ENCODE assay signal across 17 mouse cellular contexts in genomic region chr16:57389566-57390251, GRCm38 (mm10). TPM values are rescaled to one million over a fixed set of nuclear protein-coding genes. Genes with fewer than 3 reads are reported as not detected.
A peak's percentile ranks its signal among the peaks of the same experiment; 100 is the strongest.
DNase-seq lines count a peak whose midpoint lies in the region; ATAC-seq and TF ChIP-seq lines count a peak whose summit lies in the region.
"Had no signal": no experiment of that assay in that cellular context is flagged by ENCODE, and none has a peak within 500 bp of the region (broad histone marks: within the 10 kb centered on the region; RNA-seq: fewer than 3 reads in every experiment).

No protein-coding gene starts in this region.

- ATAC-seq in lung, postnatal 0 days = no peak
- no peak for ATAC-seq in hindbrain, embryonic 11.5 days (ENCODE audit: low FRiP score)
- ATAC-seq in intestine, embryonic 16.5 days = no peak

- TF ChIP-seq CTCF in lung, postnatal 0 days (IDR thresholded peaks at IDR 0.05) = no peak

- no peaks in the 10 kb centered on the region for H3K9me3 ChIP-seq in lung, postnatal 0 days (ENCODE audit: low read length)
- no peaks in the 10 kb centered on the region for H3K9me3 ChIP-seq in hindbrain, embryonic 11.5 days (ENCODE audit: control insufficient read depth, low read length)
- no peaks in the 10 kb centered on the region for H3K9me3 ChIP-seq in intestine, embryonic 16.5 days (ENCODE audit: control insufficient read depth, low read length)
- H3K9me3 ChIP-seq: midbrain, embryonic 10.5 days; neural tube, embryonic 13.5 days had no signal

- H3K9ac ChIP-seq in lung, postnatal 0 days (replicated peaks; ENCODE audit: low read depth) = no peak overlapping the region
- no peak overlapping the region for H3K9ac ChIP-seq in hindbrain, embryonic 11.5 days (ENCODE audit: low read depth, low read length)
- H3K9ac ChIP-seq in intestine, embryonic 16.5 days (ENCODE audit: low read depth, low read length) = no peak overlapping the region
- H3K9ac ChIP-seq: hindbrain, embryonic 14.5 days; liver, embryonic 14.5 days; neural tube, embryonic 13.5 days had no signal

- H3K27me3 ChIP-seq in lung, postnatal 0 days (replicated peaks; ENCODE audit: insufficient read depth, low read length) = no peaks in the 10 kb centered on the region
- no peaks in the 10 kb centered on the region for H3K27me3 ChIP-seq in hindbrain, embryonic 11.5 days (ENCODE audit: control insufficient read depth, insufficient read depth, low read length)
- H3K27me3 ChIP-seq in intestine, embryonic 16.5 days (replicated peaks; ENCODE audit: control insufficient read depth, insufficient read depth, low read length) = no peaks in the 10 kb centered on the region
- H3K27me3 ChIP-seq: neural tube, embryonic 13.5 days had no signal

- 78% methylated on average over 15 of the region's 15 CpGs for WGBS in lung, postnatal 0 days
- WGBS in hindbrain, embryonic 11.5 days = 90% methylated on average over 15 of the region's 15 CpGs
- WGBS in intestine, embryonic 16.5 days = 83% methylated on average over 15 of the region's 15 CpGs

- no peak overlapping the region for H3K4me3 ChIP-seq in lung, postnatal 0 days (ENCODE audit: low read depth, low read length)
- H3K4me3 ChIP-seq in hindbrain, embryonic 11.5 days (ENCODE audit: low read depth, low read length) = no peak overlapping the region
- H3K4me3 ChIP-seq in intestine, embryonic 16.5 days (ENCODE audit: low read length) = no peak overlapping the region
- H3K4me3 ChIP-seq: midbrain, embryonic 10.5 days; neural tube, embryonic 13.5 days had no signal

- peak; percentile 43 for DNase-seq in lung, postnatal 25 days (ENCODE audit: low spot score)
- DNase-seq in lung, postnatal 0 days (ENCODE audit: low spot score) = no peak
- peak; percentile 82 to 87 for DNase-seq in frontal cortex, adult 2 months (ENCODE audit: extremely low spot score in 1 of 2, low spot score in 1 of 2)
- peak; percentile 60 to 69 for DNase-seq in layer of hippocampus, postnatal 36 days
- DNase-seq in right cerebral cortex, postnatal 25 days = peak; percentile 69
- DNase-seq in cerebellum, postnatal 36 days = no peak
- no peak for DNase-seq in hindbrain, embryonic 11.5 days (ENCODE audit: low spot score)
- DNase-seq: adrenal gland, adult 2 months; cerebellum, adult 9-11 months; gastrocnemius, postnatal 10 days; thymus, postnatal 4 days had no signal

- no peak overlapping the region for H3K27ac ChIP-seq in lung, postnatal 0 days (ENCODE audit: low read length)
- H3K27ac ChIP-seq in hindbrain, embryonic 11.5 days (ENCODE audit: low read depth, low read length) = no peak overlapping the region
- H3K27ac ChIP-seq in intestine, embryonic 16.5 days (ENCODE audit: low read length) = no peak overlapping the region
- H3K27ac ChIP-seq: hindbrain, embryonic 14.5 days; kidney, postnatal 0 days; liver, embryonic 14.5 days; midbrain, embryonic 10.5 days; neural tube, embryonic 13.5 days had no signal

- no peak for TF ChIP-seq EP300 in lung, postnatal 0 days (IDR thresholded peaks at IDR 0.05)

- no peak overlapping the region for H3K4me2 ChIP-seq in lung, postnatal 0 days (replicated peaks; ENCODE audit: low read depth, low read length)
- no peak overlapping the region for H3K4me2 ChIP-seq in hindbrain, embryonic 11.5 days (replicated peaks; ENCODE audit: low read depth, low read length)
- H3K4me2 ChIP-seq in intestine, embryonic 16.5 days (ENCODE audit: low read depth, low read length) = no peak overlapping the region
- H3K4me2 ChIP-seq: hindbrain, embryonic 14.5 days; neural tube, embryonic 13.5 days had no signal

- H3K4me1 ChIP-seq in lung, postnatal 0 days (ENCODE audit: insufficient read depth, low read depth, low read length) = no peaks in the 10 kb centered on the region
- H3K4me1 ChIP-seq in hindbrain, embryonic 11.5 days (replicated peaks; ENCODE audit: control insufficient read depth, insufficient read depth, low read length) = no peaks in the 10 kb centered on the region
- no peaks in the 10 kb centered on the region; the same call in 1 of the 2 replicates for H3K4me1 ChIP-seq in intestine, embryonic 16.5 days (ENCODE audit: control insufficient read depth, insufficient read depth, low read length)
- H3K4me1 ChIP-seq: midbrain, embryonic 10.5 days had no signal

- H3K36me3 ChIP-seq in lung, postnatal 0 days (ENCODE audit: insufficient read depth, low read length) = no peaks in the 10 kb centered on the region
- H3K36me3 ChIP-seq in hindbrain, embryonic 11.5 days (ENCODE audit: control insufficient read depth, insufficient read depth, low read length) = no peaks in the 10 kb centered on the region
- no peaks in the 10 kb centered on the region for H3K36me3 ChIP-seq in intestine, embryonic 16.5 days (ENCODE audit: control insufficient read depth, insufficient read depth, low read length)
- H3K36me3 ChIP-seq: midbrain, embryonic 10.5 days; neural tube, embryonic 13.5 days had no signal

RNA-seq across cellular contexts. Expression of gene Filip1l, which starts 36.8 kb away (rescaled TPM):
- polyA plus RNA-seq in lung, postnatal 0 days (2015; fragmentation: Nextera tagmentation; extraction: Ambion mirVana) = 37.7 and 41.6 TPM in 2 replicates
- polyA plus RNA-seq in frontal cortex, adult 2 months (2012; rRNA removed) = 10.6 and 10.9 TPM in 2 replicates
- 1 to 10 TPM; 2.9 to 4.0 TPM for total RNA-seq in layer of hippocampus, postnatal 36 days (2021)
- 9.7 and 11.8 TPM in 2 replicates for polyA plus RNA-seq in hindbrain, embryonic 11.5 days (2014; fragmentation: Nextera tagmentation; extraction: Ambion mirVana)
- 30.4 and 31.9 TPM in 2 replicates for polyA plus RNA-seq in intestine, embryonic 16.5 days (2015; fragmentation: Nextera tagmentation; extraction: Ambion mirVana)

Comparison
In these comparisons a context has a peak if more than half of its experiments do, and no peak if none do; other contexts are left out.
1. DNase-seq: peak in lung, postnatal 25 days (single experiment), frontal cortex, adult 2 months (2 of 2), layer of hippocampus, postnatal 36 days (2 of 2) and right cerebral cortex, postnatal 25 days (single experiment); none in lung, postnatal 0 days (single experiment), cerebellum, postnatal 36 days (0 of 2) and hindbrain, embryonic 11.5 days (single experiment).